Mouse (Mus musculus): Measurements from ENCODE around the gene Hoxc8. TPM values are rescaled to one million over a fixed set of nuclear protein-coding genes. Genes with fewer than 3 reads are reported as not detected.

The Hoxc8 gene
- total RNA-seq, 2 experiments from 2014 or later, result not detected

- ATAC-seq (replicated peaks; ENCODE audit: poor library complexity, severe bottlenecking), result no peak
These were observed 10.5 kb upstream of the Hoxc8 start for GRCm38 (mm10) chr15:102979936-102980335.

- no peak for ATAC-seq (replicated peaks; ENCODE audit: poor library complexity, severe bottlenecking)
These were observed 10.1 kb upstream of the Hoxc8 start for GRCm38 (mm10) chr15:102980352-102980751.

- no peak for ATAC-seq (replicated peaks; ENCODE audit: poor library complexity, severe bottlenecking)
These were observed 9.5 kb upstream of the Hoxc8 start for GRCm38 (mm10) chr15:102980912-102981311.

- ATAC-seq (replicated peaks; ENCODE audit: poor library complexity, severe bottlenecking), result peak; percentile 25; the same call in 1 of the 2 replicates
These were observed 8.8 kb upstream of the Hoxc8 start for GRCm38 (mm10) chr15:102981379-102982288.

GRCm38 (mm10) chr15:102983716-102984115 lies 6.7 kb upstream of the Hoxc8 start:
- no peak for ATAC-seq (replicated peaks; ENCODE audit: poor library complexity, severe bottlenecking)

- no peak for ATAC-seq (replicated peaks; ENCODE audit: poor library complexity, severe bottlenecking)
These were observed 5.9 kb upstream of the Hoxc8 start for GRCm38 (mm10) chr15:102984521-102984920.

GRCm38 (mm10) chr15:102984925-102985324 lies 5.5 kb upstream of the Hoxc8 start:
- no peak for ATAC-seq (replicated peaks; ENCODE audit: poor library complexity, severe bottlenecking)

- peak; percentile 87 for ATAC-seq (replicated peaks; ENCODE audit: poor library complexity, severe bottlenecking)
These were observed 3.1 kb upstream of the Hoxc8 start for GRCm38 (mm10) chr15:102987124-102987833.

- no peak for ATAC-seq (replicated peaks; ENCODE audit: poor library complexity, severe bottlenecking)
These were observed 2.3 kb upstream of the Hoxc8 start for GRCm38 (mm10) chr15:102988078-102988477.

- no peak for ATAC-seq (replicated peaks; ENCODE audit: poor library complexity, severe bottlenecking)
These were observed 1.4 kb downstream of the Hoxc8 start for GRCm38 (mm10) chr15:102991782-102992181.

GRCm38 (mm10) chr15:102992206-102992605 lies 1.8 kb downstream of the Hoxc8 start:
- no peak for ATAC-seq (replicated peaks; ENCODE audit: poor library complexity, severe bottlenecking)

GRCm38 (mm10) chr15:102992863-102993262 lies 2.5 kb downstream of the Hoxc8 start:
- no peak for ATAC-seq (replicated peaks; ENCODE audit: poor library complexity, severe bottlenecking)

- ATAC-seq (replicated peaks; ENCODE audit: poor library complexity, severe bottlenecking), result no peak
These were observed 6.1 kb downstream of the Hoxc8 start for GRCm38 (mm10) chr15:102996548-102996947.

GRCm38 (mm10) chr15:102997431-102997830 lies 7.0 kb downstream of the Hoxc8 start:
- ATAC-seq (replicated peaks; ENCODE audit: poor library complexity, severe bottlenecking), result no peak

- no peak for ATAC-seq (replicated peaks; ENCODE audit: poor library complexity, severe bottlenecking)
These were observed 7.5 kb downstream of the Hoxc8 start, which contains the start of gene Hoxc6 for GRCm38 (mm10) chr15:102997939-102998355. Gene Hoxc6 (plus strand): TSS chr15:102998257.

- ATAC-seq (replicated peaks; ENCODE audit: poor library complexity, severe bottlenecking), result peak; percentile 6; the same call in 1 of the 2 replicates
These were observed 8.3 kb downstream of the Hoxc8 start for GRCm38 (mm10) chr15:102998608-102999182.

GRCm38 (mm10) chr15:102999183-102999831 lies 8.9 kb downstream of the Hoxc8 start:
- peak; percentile 56 for ATAC-seq (replicated peaks; ENCODE audit: poor library complexity, severe bottlenecking)

- no peak for ATAC-seq (replicated peaks; ENCODE audit: poor library complexity, severe bottlenecking)
These were observed 9.5 kb downstream of the Hoxc8 start for GRCm38 (mm10) chr15:102999955-103000354.

GRCm38 (mm10) chr15:103000501-103000901 lies 10.1 kb downstream of the Hoxc8 start:
- ATAC-seq (replicated peaks; ENCODE audit: poor library complexity, severe bottlenecking), result no peak

GRCm38 (mm10) chr15:103001370-103001769 lies 11.0 kb downstream of the Hoxc8 start:
- ATAC-seq (replicated peaks; ENCODE audit: poor library complexity, severe bottlenecking), result no peak

Data from granulocyte monocyte progenitor cell, adult 5-6 weeks (primary cell).